Mouse (Mus musculus) induced T-regulatory cell, adult 2 months (primary cell): ENCODE data around the gene Meis3.
A peak's percentile ranks its signal among the peaks of the same experiment; 100 is the strongest.

Experiments used
- DNase-seq: peaks from one replicate; pipeline ENCODE4 v3.0.0-alpha.2; 2012; ENCODE audit warnings: low read depth

Meis3 gene

DNA sequence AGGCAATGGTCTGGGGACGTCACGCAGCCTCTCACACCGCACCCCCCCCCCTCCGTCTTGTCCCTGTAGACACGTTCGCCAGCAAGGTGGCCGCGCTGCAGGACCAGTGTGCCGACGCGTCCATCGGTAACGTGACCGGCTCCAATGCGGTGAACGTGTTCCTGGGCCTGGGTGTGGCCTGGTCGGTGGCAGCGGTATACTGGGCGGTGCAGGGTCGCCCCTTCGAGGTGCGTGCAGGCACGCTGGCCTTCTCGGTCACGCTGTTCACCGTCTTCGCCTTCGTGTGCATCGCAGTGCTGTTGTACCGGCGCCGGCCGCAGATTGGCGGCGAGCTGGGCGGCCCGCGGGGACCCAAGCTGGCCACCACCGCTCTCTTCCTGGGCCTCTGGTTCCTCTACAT lies 16.2 kb upstream of the Meis3 start:
- no peak for DNase-seq

DNA sequence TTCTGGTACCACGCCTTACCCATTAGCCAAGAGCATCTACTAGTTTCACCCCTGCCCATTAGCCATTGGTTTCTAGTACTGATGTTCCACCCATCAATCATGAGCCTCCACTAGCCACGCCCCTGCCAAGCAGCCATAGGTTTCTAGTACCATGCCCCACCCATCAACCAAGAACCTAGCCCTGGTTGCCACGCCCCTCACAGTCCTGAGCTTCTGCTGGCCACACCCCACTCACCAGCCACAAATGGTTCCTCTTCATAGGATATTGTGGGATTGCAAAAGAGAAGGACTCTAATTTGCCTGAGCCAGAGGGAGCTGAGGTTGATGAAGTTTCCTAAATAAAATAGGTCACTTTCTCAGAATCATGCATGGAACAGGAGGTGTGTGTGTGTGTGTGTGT lies 14.2 kb upstream of the Meis3 start:
- DNase-seq, result no peak

DNA sequence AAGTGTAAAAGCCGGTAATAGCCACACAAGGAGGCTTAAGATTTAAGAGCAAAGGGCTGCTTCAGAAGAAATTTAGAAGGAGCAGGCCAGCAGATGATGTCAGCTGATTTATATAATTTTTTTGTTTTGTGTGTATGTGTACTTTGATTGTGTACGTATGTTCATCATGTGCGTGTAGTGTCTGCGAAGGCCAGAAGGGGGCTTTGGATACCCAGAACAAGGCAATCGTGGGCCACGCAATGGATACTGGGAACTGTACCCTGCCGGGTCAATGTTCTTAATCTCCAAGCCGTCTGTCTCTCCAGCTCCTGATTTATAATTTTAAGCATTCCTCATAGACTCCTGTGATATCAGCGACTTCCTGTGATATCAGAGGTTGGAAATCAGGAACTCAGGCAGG lies 13.6 kb upstream of the Meis3 start:
- DNase-seq, result no peak

GRCm38 (mm10) chr7:16162036-16162435 lies 12.9 kb upstream of the Meis3 start:
- no peak for DNase-seq

- no peak for DNase-seq
Observed at GRCm38 (mm10) chr7:16172141-16172581, 2.7 kb upstream of the Meis3 start.

- DNase-seq, result no peak
Observed at GRCm38 (mm10) chr7:16172586-16173140, 2.2 kb upstream of the Meis3 start.

- no peak for DNase-seq
Observed at GRCm38 (mm10) chr7:16173146-16173545, 1.7 kb upstream of the Meis3 start.

GRCm38 (mm10) chr7:16175542-16175931 lies 647 bp downstream of the Meis3 start:
- DNase-seq, result no peak

GRCm38 (mm10) chr7:16178114-16178513 lies 3.2 kb downstream of the Meis3 start:
- no peak for DNase-seq

GRCm38 (mm10) chr7:16183663-16184062 lies 8.8 kb downstream of the Meis3 start:
- peak; percentile 71 for DNase-seq

- DNase-seq, result no peak
Observed at GRCm38 (mm10) chr7:16187494-16187893, 12.6 kb downstream of the Meis3 start.

DNA sequence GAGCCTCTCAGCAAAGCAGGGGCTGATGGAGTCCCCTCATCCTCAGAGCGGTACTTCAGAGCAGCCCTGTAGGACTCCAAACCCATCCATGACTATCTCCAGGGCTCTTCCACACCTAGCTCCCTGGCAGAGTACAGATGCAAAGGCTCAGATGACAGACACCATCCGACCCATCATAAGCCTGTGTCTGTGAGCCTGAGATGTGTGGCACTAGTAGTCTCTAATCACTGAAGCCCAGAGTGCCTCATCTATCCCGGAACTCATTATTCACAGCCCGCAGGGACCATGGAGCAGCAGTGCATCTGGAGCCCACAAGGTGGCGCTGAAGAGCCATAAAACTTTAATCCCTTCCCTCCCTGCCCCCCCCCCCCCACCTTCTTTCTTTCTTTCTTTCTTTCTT lies 17.4 kb downstream of the Meis3 start:
- peak; percentile 90 for DNase-seq

DNA sequence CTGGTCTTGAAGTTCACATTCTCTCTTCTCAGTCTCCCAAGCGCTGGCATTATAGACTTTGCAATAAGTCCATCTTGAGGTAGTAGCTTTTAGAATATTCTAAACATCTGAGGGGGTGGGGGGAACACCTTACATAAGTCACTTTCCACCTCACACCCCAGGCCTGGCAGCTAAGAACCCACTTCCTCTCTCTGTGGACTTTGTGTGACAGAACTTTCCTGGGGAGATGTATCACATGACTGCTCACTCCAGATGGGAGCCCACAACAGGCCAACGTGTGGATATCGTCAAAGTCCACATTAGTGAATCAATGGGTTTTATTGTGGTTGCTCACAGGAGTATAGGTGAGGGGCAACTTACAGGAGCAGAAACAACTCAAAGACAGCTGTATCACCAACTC lies 18.8 kb downstream of the Meis3 start:
- DNase-seq, result peak; percentile 67

- no peak for DNase-seq
Observed at GRCm38 (mm10) chr7:16196616-16197015, 21.7 kb downstream of the Meis3 start.

DNA sequence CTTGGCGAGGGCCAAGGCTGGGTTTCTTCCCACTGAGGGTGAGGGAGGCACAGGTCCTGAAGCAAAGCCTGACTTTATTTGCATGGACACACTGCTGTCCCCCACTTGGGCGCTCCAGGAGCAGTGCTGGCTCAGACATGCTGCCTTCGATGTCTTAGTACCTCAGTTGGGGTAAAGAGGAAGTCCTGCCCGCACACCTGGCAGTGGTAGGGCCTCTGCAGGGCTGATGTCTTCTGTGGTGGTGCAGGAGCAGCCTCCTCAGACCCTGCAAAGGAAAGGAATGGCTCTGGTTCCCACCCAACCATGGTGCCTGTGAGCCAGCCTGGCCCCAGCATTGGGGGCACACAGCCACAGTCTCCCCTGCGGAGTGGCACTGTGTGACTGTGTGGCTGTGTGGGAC lies 22.3 kb downstream of the Meis3 start:
- DNase-seq, result no peak

DNA sequence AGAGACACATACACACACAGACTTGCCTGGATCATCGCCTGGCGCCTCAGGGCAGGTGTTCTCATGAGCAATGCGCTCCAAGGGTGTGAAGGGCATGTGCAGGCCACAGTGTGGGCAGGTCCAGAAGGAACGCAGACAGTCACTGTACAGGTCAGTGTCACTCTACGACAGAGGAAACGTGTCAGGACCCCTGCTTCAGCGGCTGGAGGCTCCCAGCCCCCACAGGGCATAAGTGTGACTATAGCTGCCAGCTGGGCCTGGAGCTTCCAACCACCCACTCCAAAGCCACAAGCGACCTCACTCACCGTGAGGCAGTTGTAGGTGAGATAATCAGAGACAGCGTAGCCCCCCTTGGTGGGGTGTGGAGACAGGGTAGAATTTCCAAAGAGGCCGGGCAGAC lies 23.6 kb downstream of the Meis3 start:
- DNase-seq, result no peak

GRCm38 (mm10) chr7:16201136-16201535 lies 26.2 kb downstream of the Meis3 start:
- DNase-seq, result peak; percentile 49

GRCm38 (mm10) chr7:16202756-16203504 lies 28.0 kb downstream of the Meis3 start:
- no peak for DNase-seq

DNA sequence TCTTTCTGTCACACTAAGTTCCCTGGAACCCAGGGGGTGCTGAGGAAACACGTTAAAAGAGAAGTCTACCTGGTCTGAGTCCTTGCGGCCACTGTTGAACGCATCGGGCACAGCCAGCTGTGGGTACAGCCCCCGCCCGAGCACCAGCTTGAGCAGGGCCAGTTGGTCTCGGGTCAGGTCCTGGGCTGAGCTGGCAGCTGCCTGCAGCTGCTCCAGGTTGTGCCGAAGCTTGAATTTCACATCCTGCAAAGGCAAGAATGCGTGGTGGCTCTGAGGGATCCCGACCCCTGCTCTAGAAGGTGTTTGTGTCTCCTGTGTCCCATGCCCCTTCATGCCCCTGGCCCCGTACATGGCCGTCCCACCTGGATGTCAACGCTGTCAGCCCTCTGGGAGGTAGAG lies 28.6 kb downstream of the Meis3 start:
- no peak for DNase-seq

DNA sequence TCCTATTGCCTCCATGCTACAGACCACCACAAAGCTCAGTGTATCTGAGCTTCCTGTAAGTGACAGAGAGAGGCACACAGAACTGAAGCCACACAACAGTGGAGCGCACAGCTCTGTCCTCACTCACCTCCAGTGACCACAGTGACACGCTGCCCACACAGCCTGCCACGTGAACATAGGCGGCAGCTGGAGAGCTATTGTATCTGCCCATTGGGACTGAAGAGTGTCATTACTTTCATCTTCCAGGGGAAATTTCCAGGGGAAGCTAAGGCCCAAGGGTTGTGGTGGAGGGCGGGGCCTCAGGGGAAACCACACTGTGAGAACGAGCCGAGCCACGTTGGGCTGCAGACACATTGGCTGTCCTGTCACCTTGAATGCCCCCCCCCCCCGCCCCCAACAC lies 29.9 kb downstream of the Meis3 start:
- DNase-seq, result peak; percentile 71

DNA sequence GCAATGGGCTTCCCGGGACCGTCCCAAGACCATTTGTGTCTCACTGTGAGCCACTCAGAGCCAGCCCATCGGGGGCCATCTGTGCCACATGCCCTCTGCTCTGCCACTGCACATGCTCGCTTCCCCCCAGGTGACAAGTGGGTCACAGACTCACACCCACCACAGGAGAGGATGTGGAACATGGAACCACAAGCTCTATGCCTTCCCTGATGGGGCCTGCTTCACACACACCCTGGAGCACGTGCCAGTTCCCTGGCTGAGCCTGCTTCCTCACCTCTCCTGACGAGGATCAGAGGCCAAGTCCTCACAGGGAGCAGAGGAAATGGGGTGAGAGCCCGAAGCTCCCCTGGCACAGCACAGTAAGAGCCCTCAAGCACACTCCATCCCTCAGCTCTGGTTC lies 32.2 kb downstream of the Meis3 start:
- DNase-seq, result peak; percentile 63

DNA sequence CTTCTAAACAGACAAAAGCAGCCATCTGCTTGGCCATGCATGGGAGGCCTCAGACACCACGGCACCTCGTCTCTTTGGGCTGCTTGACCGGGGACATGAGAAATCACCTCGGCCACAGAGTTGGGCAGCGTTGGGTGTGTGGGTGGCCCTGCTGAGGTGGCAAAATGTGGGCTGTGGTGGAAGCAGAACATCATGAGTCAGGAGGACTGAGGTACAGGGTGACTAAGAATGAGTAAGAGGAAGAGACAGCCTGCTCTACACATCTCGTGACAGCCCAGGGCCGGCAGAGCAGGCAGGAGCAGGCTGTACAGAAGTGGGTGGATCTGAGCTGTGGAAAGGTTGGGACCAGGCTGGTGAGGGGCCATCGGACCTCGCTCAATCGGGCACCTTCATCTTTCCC lies 32.6 kb downstream of the Meis3 start:
- DNase-seq, result peak; percentile 73

DNA sequence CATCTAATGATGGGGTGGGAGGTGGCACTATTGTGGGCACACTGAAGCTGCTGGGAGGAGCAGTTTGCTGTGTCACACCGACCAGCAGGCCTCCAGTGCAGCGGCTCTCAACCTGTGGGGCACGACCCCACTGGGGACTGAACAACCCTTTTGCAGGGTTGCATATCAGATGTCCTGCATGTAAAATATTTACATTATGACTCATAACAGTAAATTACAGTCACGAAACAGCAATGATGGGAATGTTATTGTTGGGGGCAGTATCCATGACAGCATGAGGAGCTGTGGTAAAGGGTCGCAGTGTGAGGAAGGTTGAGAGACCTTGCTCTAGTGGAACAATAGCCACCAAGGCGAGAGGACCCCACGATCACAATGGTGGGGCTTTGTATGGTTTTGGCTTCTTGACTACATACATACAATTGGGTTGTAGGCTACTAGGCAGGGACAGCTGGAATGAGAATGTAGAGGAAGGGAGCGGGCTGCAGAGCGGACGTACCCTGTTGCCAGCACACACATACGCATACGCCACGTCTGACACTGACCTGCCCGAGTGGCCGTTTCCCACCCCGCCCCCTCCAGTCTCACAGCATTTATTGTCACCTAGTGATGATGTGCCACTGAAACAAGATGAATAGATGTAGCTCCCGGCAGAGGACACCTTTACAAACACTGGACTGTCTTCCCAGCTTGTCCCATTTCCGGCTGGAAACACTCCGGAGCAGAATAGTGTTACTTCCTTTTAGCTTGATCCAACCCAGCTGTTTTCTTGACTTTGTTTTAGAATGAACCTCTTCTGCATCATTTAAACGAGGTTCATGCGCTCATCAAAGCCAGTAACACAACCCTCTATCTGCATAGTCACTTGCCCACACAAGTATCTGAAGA lies 34.1 kb downstream of the Meis3 start:
- no peak for DNase-seq
